Mouse (Mus musculus) CH12.LX (cell line): ENCODE measurements at regions not wholly inside any gene's neighbourhood (a gene's known extent, or its start where the extent isn't known, plus 50 kb on each side); places are given as distances from the start of the nearest gene placed in this dataset.

Experiments
- CHD2 ChIP-seq: IDR thresholded peaks from 2 replicates; pipeline ENCODE4 v1.6.1; 2011; ENCODE audit warnings: low read length, improper control_type of control experiment
- CTCF ChIP-seq, 2 experiments: IDR thresholded peaks in 1 of 2; conservative IDR thresholded peaks in 1 of 2; 2 replicates each; pipeline ENCODE4 v1.5.1; 2011 to 2012; ENCODE audit warnings: low read depth in 2 of 2, low read length in 2 of 2, improper control_type of control experiment in 1 of 2, inconsistent platforms in 1 of 2, mild to moderate bottlenecking in 1 of 2, moderate library complexity in 1 of 2
- ELF1 ChIP-seq: IDR thresholded peaks from 2 replicates; pipeline ENCODE4 v1.6.1; 2014; ENCODE audit warnings: low read depth, mild to moderate bottlenecking, inconsistent platforms, low read length, improper control_type of control experiment
- POLR2A ChIP-seq: IDR thresholded peaks from 2 replicates; pipeline ENCODE4 v1.6.1; 2011; ENCODE audit warnings: low read depth, mild to moderate bottlenecking, improper control_type of control experiment, low read length
- TCF12 ChIP-seq: IDR thresholded peaks from 2 replicates; pipeline ENCODE4 v1.6.1; 2014; ENCODE audit warnings: low read depth, mild to moderate bottlenecking, inconsistent platforms, low read length, improper control_type of control experiment
- ZC3H11A ChIP-seq: IDR thresholded peaks from 2 replicates; pipeline ENCODE4 v1.6.1; 2012; ENCODE audit warnings: low read depth, mild to moderate bottlenecking, inconsistent platforms, low read length, improper control_type of control experiment

DNA sequence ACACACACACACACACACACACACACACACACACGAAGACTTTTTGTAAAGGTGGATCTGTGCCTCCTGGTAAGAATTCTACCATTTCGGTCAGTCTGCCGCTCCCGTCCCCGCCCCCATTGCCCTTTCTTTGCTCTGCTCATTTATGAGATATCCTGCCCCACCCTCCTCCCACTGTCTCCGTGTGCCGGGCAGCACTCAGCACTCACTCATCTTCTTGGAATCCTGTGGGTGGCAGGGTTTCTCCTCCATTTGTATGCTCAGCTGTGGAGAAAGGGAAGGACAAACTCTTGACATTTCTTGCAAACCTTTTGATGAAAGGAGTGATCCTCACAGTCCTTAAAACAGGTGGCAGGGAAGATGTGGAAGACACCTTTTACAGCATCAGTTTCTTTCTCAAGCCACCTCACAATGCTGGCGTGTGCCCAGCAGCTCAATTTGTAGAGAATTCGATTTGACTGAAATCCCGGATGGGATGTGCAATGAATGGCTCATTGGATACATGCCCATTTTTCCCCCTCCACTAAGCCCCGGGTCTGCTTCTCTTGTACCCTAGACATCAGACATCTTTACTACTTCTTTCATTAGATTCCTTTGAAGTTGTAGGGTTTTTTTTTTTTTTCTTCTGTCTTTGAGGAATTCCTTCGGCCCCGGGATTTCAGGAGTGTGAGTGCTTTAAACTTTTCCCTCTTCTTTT lies 112.6 kb upstream of the 4933415F23Rik start:
- no peak for TF ChIP-seq ELF1
- TF ChIP-seq POLR2A, result no peak
- TF ChIP-seq ZC3H11A, result no peak
- no peak for TF ChIP-seq CTCF (conservative IDR thresholded peaks at IDR 0.05 in 1 of 2, IDR thresholded peaks at IDR 0.05 in 1 of 2; ENCODE audit: low read depth in 2 of 2, low read length in 2 of 2)
- no peak for TF ChIP-seq TCF12
- TF ChIP-seq CHD2, result no peak
